ENCODE assay signal across 22 mouse cellular contexts in genomic region chr7:98048101-98048824, GRCm38 (mm10).
DNase-seq lines count a peak whose midpoint lies in the region; ATAC-seq and TF ChIP-seq lines count a peak whose summit lies in the region.
"Had no signal": no experiment of that assay in that cellular context is flagged by ENCODE, and none has a peak within 500 bp of the region (broad histone marks: within the 10 kb centered on the region; RNA-seq: fewer than 3 reads in every experiment).

No protein-coding gene starts in this region.

- DNase-seq in intestine, embryonic 14.5 days (ENCODE audit: low spot score) = no peak
- DNase-seq in lung, postnatal 0 days (ENCODE audit: low spot score) = peak; percentile 17
- DNase-seq in lung, postnatal 14 days = no peak
- DNase-seq in urinary bladder, postnatal 10 days (ENCODE audit: low spot score) = no peak
- DNase-seq in left cerebral cortex, postnatal 25 days (ENCODE audit: low spot score in 2 of 2) = no peak
- DNase-seq: adrenal gland, postnatal 36 days; cerebellum, adult 11 months; cerebellum, adult 9-11 months; forebrain, postnatal 0 days; gastrocnemius, postnatal 14 days; heart, adult 18-20 months; heart, postnatal 14 days; kidney, adult 8-10 months; kidney, postnatal 10 days; midbrain, embryonic 14.5 days; thymus, postnatal 25 days had no signal

- H3K4me3 ChIP-seq in intestine, embryonic 14.5 days (ENCODE audit: low read depth, low read length) = no peak overlapping the region
- H3K4me3 ChIP-seq in intestine, postnatal 0 days (ENCODE audit: low read depth, low read length) = no peak overlapping the region
- no peak overlapping the region for H3K4me3 ChIP-seq in lung, postnatal 0 days (ENCODE audit: low read depth, low read length)
- no peak overlapping the region for H3K4me3 ChIP-seq in liver, embryonic 15.5 days (replicated peaks)
- H3K4me3 ChIP-seq: forebrain, embryonic 10.5 days; heart, embryonic 13.5 days; limb, embryonic 10.5 days had no signal

- H3K36me3 ChIP-seq in intestine, embryonic 14.5 days (ENCODE audit: control insufficient read depth, insufficient read depth, low read length) = no peaks in the 10 kb centered on the region
- peaks cover 19% of the 10 kb centered on the region for H3K36me3 ChIP-seq in intestine, postnatal 0 days (ENCODE audit: control insufficient read depth, insufficient read depth)
- no peaks in the 10 kb centered on the region for H3K36me3 ChIP-seq in lung, postnatal 0 days (ENCODE audit: insufficient read depth, low read length)
- H3K36me3 ChIP-seq in liver, embryonic 15.5 days (replicated peaks) = peaks cover 6% of the 10 kb centered on the region; the same call in 1 of the 2 replicates
- H3K36me3 ChIP-seq: forebrain, embryonic 10.5 days; limb, embryonic 10.5 days had no signal

- no peaks in the 10 kb centered on the region for H3K27me3 ChIP-seq in intestine, embryonic 14.5 days (replicated peaks; ENCODE audit: control insufficient read depth, insufficient read depth, low read length)
- no peaks in the 10 kb centered on the region for H3K27me3 ChIP-seq in intestine, postnatal 0 days (replicated peaks; ENCODE audit: control insufficient read depth, insufficient read depth, low read length)
- H3K27me3 ChIP-seq in lung, postnatal 0 days (replicated peaks; ENCODE audit: insufficient read depth, low read length) = no peaks in the 10 kb centered on the region
- H3K27me3 ChIP-seq in liver, embryonic 15.5 days = no peaks in the 10 kb centered on the region
- H3K27me3 ChIP-seq: heart, embryonic 13.5 days had no signal

- 43% methylated on average over 9 of the region's 9 CpGs for WGBS in intestine, embryonic 14.5 days
- WGBS in intestine, postnatal 0 days = 55% methylated on average over 9 of the region's 9 CpGs
- WGBS in lung, postnatal 0 days = 39% methylated on average over 9 of the region's 9 CpGs
- WGBS in liver, embryonic 15.5 days (ENCODE audit: insufficient replicate concordance) = 53% methylated on average over 9 of the region's 9 CpGs

- intact Hi-C loops in left cerebral cortex, postnatal 25 days (cut with DNase I) = no loop called here

- H3K4me2 ChIP-seq in intestine, embryonic 14.5 days (ENCODE audit: low read length) = no peak overlapping the region
- no peak overlapping the region for H3K4me2 ChIP-seq in intestine, postnatal 0 days (replicated peaks; ENCODE audit: low read depth)
- H3K4me2 ChIP-seq in lung, postnatal 0 days (replicated peaks; ENCODE audit: low read depth, low read length) = no peak overlapping the region
- no peak overlapping the region for H3K4me2 ChIP-seq in liver, embryonic 15.5 days
- H3K4me2 ChIP-seq: heart, embryonic 13.5 days had no signal

- H3K9ac ChIP-seq in intestine, embryonic 14.5 days (ENCODE audit: low read length) = no peak overlapping the region
- no peak overlapping the region for H3K9ac ChIP-seq in intestine, postnatal 0 days (ENCODE audit: low read depth, low read length)
- H3K9ac ChIP-seq in lung, postnatal 0 days (replicated peaks; ENCODE audit: low read depth) = no peak overlapping the region
- H3K9ac ChIP-seq in liver, embryonic 15.5 days = no peak overlapping the region
- H3K9ac ChIP-seq: forebrain, postnatal 0 days; heart, embryonic 13.5 days had no signal

- no peak for TF ChIP-seq EP300 in lung, postnatal 0 days (IDR thresholded peaks at IDR 0.05)

- peaks cover 7% of the 10 kb centered on the region; the same call in 1 of the 2 replicates for H3K4me1 ChIP-seq in intestine, embryonic 14.5 days (replicated peaks; ENCODE audit: control insufficient read depth, insufficient read depth, low read length)
- no peaks in the 10 kb centered on the region for H3K4me1 ChIP-seq in intestine, postnatal 0 days (replicated peaks; ENCODE audit: control insufficient read depth, insufficient read depth, low read length)
- H3K4me1 ChIP-seq in lung, postnatal 0 days (ENCODE audit: insufficient read depth, low read depth, low read length) = no peaks in the 10 kb centered on the region
- 0 out of 2 replicates have a peak, but pooled peaks cover 3% of the 10 kb centered on the region for H3K4me1 ChIP-seq in liver, embryonic 15.5 days (replicated peaks)
- H3K4me1 ChIP-seq: forebrain, embryonic 10.5 days; limb, embryonic 10.5 days had no signal

- H3K27ac ChIP-seq in intestine, embryonic 14.5 days (ENCODE audit: low read depth) = peak overlapping the region; percentile 64
- H3K27ac ChIP-seq in intestine, postnatal 0 days (ENCODE audit: low read depth, low read length) = no peak overlapping the region
- H3K27ac ChIP-seq in lung, postnatal 0 days (ENCODE audit: low read length) = no peak overlapping the region
- peak overlapping the region; percentile 61 for H3K27ac ChIP-seq in liver, embryonic 15.5 days (replicated peaks)
- H3K27ac ChIP-seq: forebrain, embryonic 10.5 days; heart, embryonic 13.5 days; limb, embryonic 10.5 days had no signal

- TF ChIP-seq CTCF in intestine, postnatal 0 days (IDR thresholded peaks at IDR 0.05; ENCODE audit: low read depth) = no peak
- TF ChIP-seq CTCF in lung, postnatal 0 days (IDR thresholded peaks at IDR 0.05) = no peak

- H3K9me3 ChIP-seq in intestine, embryonic 14.5 days (ENCODE audit: control insufficient read depth, low read length) = no peaks in the 10 kb centered on the region
- H3K9me3 ChIP-seq in intestine, postnatal 0 days (ENCODE audit: control insufficient read depth) = no peaks in the 10 kb centered on the region
- H3K9me3 ChIP-seq in lung, postnatal 0 days (ENCODE audit: low read length) = no peaks in the 10 kb centered on the region
- no peaks in the 10 kb centered on the region for H3K9me3 ChIP-seq in liver, embryonic 15.5 days (replicated peaks)
- H3K9me3 ChIP-seq: forebrain, embryonic 10.5 days; heart, embryonic 13.5 days; limb, embryonic 10.5 days had no signal

- no peak for ATAC-seq in intestine, embryonic 14.5 days (replicated peaks; ENCODE audit: low FRiP score, low TSS enrichment, low read depth)
- no peak for ATAC-seq in intestine, postnatal 0 days
- no peak for ATAC-seq in lung, postnatal 0 days
- peak; percentile 88 for ATAC-seq in liver, embryonic 15.5 days (ENCODE audit: insufficient read depth)
- ATAC-seq: CD4-positive, CD25-positive, alpha-beta regulatory T cell, adult 4 months; forebrain, postnatal 0 days had no signal

Comparison
In these comparisons a context has a peak if more than half of its experiments do, and no peak if none do; other contexts are left out.
1. H3K27ac ChIP-seq: peak in intestine, embryonic 14.5 days (single experiment) and liver, embryonic 15.5 days (single experiment); none in intestine, postnatal 0 days (single experiment) and lung, postnatal 0 days (single experiment).